Mouse (Mus musculus) hindbrain, embryonic 14.5 days (tissue): ENCODE measurements around the gene Taar4. TPM values are rescaled to one million over a fixed set of nuclear protein-coding genes. Genes with fewer than 3 reads are reported as not detected.

Source experiments
- ATAC-seq: fragments of 200-750 bp; cut with Nextera tagmentation; 2 replicates; pipeline ENCODE4 v1.8.0; 2017; ENCODE audit warnings: moderate number of reproducible peaks, mild to moderate bottlenecking, moderate TSS enrichment, moderate library complexity; ENCODE audit not compliant: low FRiP score
- DNase-seq: peaks from one replicate; pipeline ENCODE4 v3.0.0-alpha.2; 2015; ENCODE audit warnings: low spot score
- H3K27ac ChIP-seq: fragments of 300-500 bp; sonication (generic); 2 replicates; pipeline ENCODE4 v1.5.1; 2014; ENCODE audit warnings: mild to moderate bottlenecking, moderate library complexity
- H3K27me3 ChIP-seq: fragments of 300-500 bp; sonication (generic); 2 replicates; pipeline ENCODE4 v1.6.1; 2014; ENCODE audit warnings: mild to moderate bottlenecking, low read length, mixed read lengths; ENCODE audit not compliant: control insufficient read depth, insufficient read depth
- H3K36me3 ChIP-seq: fragments of 300-500 bp; sonication (generic); replicated peaks from 2 replicates; pipeline ENCODE4 v1.6.1; 2014; ENCODE audit not compliant: control insufficient read depth, insufficient read depth
- H3K4me1 ChIP-seq: fragments of 300-500 bp; sonication (generic); replicated peaks from 2 replicates; pipeline ENCODE4 v1.6.1; 2014; ENCODE audit warnings: antibody characterized with exemption, low read length, mixed read lengths; ENCODE audit not compliant: control insufficient read depth, insufficient read depth
- H3K4me2 ChIP-seq: fragments of 300-500 bp; sonication (generic); replicated peaks from 2 replicates; pipeline ENCODE4 v1.6.1; 2014; ENCODE audit warnings: mild to moderate bottlenecking, moderate library complexity
- H3K4me3 ChIP-seq: fragments of 300-500 bp; sonication (generic); replicated peaks from 2 replicates; pipeline ENCODE4 v1.5.1; 2014; ENCODE audit warnings: mild to moderate bottlenecking, low read length
- H3K9ac ChIP-seq: fragments of 300-500 bp; sonication (generic); 2 replicates; pipeline ENCODE4 v1.6.1; 2014
- H3K9me3 ChIP-seq: fragments of 300-500 bp; sonication (generic); 2 replicates; pipeline ENCODE4 v1.6.1; 2016; ENCODE audit warnings: low read length; ENCODE audit not compliant: control insufficient read depth
- WGBS: fragments of 180-500 bp; shearing (Covaris S2); extraction: QIAGEN DNeasy Blood & Tissue Kit; methylation state at CpG from one replicate; pipeline ENCODE4 v1.1.7; 2014; 5-methylcytosine and 5-hydroxymethylcytosine counted together
- polyA plus RNA-seq: library from polyadenylated mRNA; unstranded; fragments of >200 nt; fragmentation: Nextera tagmentation; extraction: Ambion mirVana; gene quantifications from 2 replicates; pipeline ENCODE4 v1.2.1, GENCODE M21; 2014

The Taar4 gene
- polyA plus RNA-seq, 1 experiment from 2014 or later = not detected

- DNase-seq (no peak), ATAC-seq (no peak)
- Histone ChIP-seq H3K9me3 (no peaks in the 10 kb centered on the region), H3K4me2 (no peak within 1 kb of the TSS), H3K27me3 (no peaks in the 10 kb centered on the region), H3K4me1 (no peaks in the 10 kb centered on the region), H3K27ac (no peak within 1 kb of the TSS), H3K4me3 (no peak within 1 kb of the TSS), H3K9ac (no peak within 1 kb of the TSS), H3K36me3 (no peaks in the 10 kb centered on the region)
- 84% methylated on average over 3 of the region's 3 CpGs for WGBS
Measured at GRCm38 (mm10) chr10:23993381-23993780, 33.1 kb downstream of the Taar4 start, which contains the start of gene Taar7a. Gene Taar7a, minus strand, starts transcription at chr10:23993481.

DNA sequence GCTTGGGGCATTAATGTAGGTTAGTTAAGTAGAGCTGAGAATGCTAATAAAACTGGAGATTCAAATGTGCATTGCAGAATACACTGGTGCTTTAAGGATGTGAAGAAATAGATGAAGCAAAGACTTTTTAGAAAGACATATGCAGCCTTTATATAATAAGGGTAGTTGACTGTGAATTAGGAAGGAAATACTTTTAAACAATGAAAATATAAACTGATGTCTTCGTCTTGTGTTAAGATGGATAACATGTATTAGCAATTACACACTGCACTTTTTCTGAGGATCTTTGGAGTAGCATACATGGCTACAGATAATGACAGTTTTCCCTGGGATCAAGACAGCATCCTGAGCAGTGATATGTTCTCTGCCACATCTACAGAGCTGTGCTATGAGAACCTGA is 39.3 kb downstream of the Taar4 start, which contains the start of gene Taar7b:
Gene Taar7b, plus strand, starts transcription at position 301 of the 400 bp plus-strand sequence.
- no peak for ATAC-seq
- Histone ChIP-seq H3K9me3 (no peaks in the 10 kb centered on the region), H3K4me1 (no peaks in the 10 kb centered on the region), H3K4me2 (no peak within 1 kb of the TSS), H3K36me3 (no peaks in the 10 kb centered on the region), H3K9ac (no peak within 1 kb of the TSS), H3K27ac (no peak within 1 kb of the TSS), H3K4me3 (no peak within 1 kb of the TSS), H3K27me3 (no peaks in the 10 kb centered on the region)
- WGBS = 91% methylated on average over 1 of the region's 1 CpGs
- no peak for DNase-seq

- no peak for DNase-seq
- H3K4me2 ChIP-seq = no peak overlapping the region
- WGBS = 85% methylated on average over 1 of the region's 1 CpGs
- no peaks in the 10 kb centered on the region for H3K36me3 ChIP-seq
- H3K9ac ChIP-seq = no peak overlapping the region
- H3K4me1 ChIP-seq = no peaks in the 10 kb centered on the region
- H3K4me3 ChIP-seq = no peak overlapping the region
- H3K9me3 ChIP-seq = no peaks in the 10 kb centered on the region
- ATAC-seq = no peak
- no peaks in the 10 kb centered on the region for H3K27me3 ChIP-seq
- no peak overlapping the region for H3K27ac ChIP-seq
Measured at GRCm38 (mm10) chr10:24006442-24006841, 46.1 kb downstream of the Taar4 start.

- H3K9me3 ChIP-seq = no peaks in the 10 kb centered on the region
- H3K4me2 ChIP-seq = no peak overlapping the region
- no peaks in the 10 kb centered on the region for H3K36me3 ChIP-seq
- H3K9ac ChIP-seq = no peak overlapping the region
- ATAC-seq = no peak
- H3K27ac ChIP-seq = no peak overlapping the region
- H3K4me3 ChIP-seq = no peak overlapping the region
- DNase-seq = no peak
- H3K27me3 ChIP-seq = no peaks in the 10 kb centered on the region
- 58% methylated on average over 2 of the region's 2 CpGs for WGBS
- no peaks in the 10 kb centered on the region for H3K4me1 ChIP-seq
Measured at GRCm38 (mm10) chr10:24007034-24007433, 46.7 kb downstream of the Taar4 start.

GRCm38 (mm10) chr10:24008143-24008542 is 47.8 kb downstream of the Taar4 start:
- H3K9me3 ChIP-seq = no peaks in the 10 kb centered on the region
- WGBS = 95% methylated on average over 1 of the region's 1 CpGs
- H3K36me3 ChIP-seq = no peaks in the 10 kb centered on the region
- no peak for DNase-seq
- H3K27me3 ChIP-seq = no peaks in the 10 kb centered on the region
- H3K4me2 ChIP-seq = no peak overlapping the region
- no peak overlapping the region for H3K4me3 ChIP-seq
- no peak overlapping the region for H3K27ac ChIP-seq
- no peak for ATAC-seq
- no peaks in the 10 kb centered on the region for H3K4me1 ChIP-seq
- no peak overlapping the region for H3K9ac ChIP-seq

Other genes with a start within 250 kb of the Taar4 start
- gene Rps12, start 173.2 kb upstream of the Taar4 start, polyA plus RNA-seq = 114 and 132 TPM in 2 replicates
- gene Slc18b1, start 163.5 kb upstream of the Taar4 start, polyA plus RNA-seq = 22.6 and 25.5 TPM in 2 replicates
- 0.12 TPM in 1 of 2 replicates, not detected in the other for gene Vnn3, start 109.0 kb upstream of the Taar4 start, polyA plus RNA-seq
- 0.33 TPM in 1 of 2 replicates, not detected in the other for gene Vnn1, start 65.8 kb upstream of the Taar4 start, polyA plus RNA-seq
- not detected in 2 replicates for gene Taar1, start 40.1 kb upstream of the Taar4 start, polyA plus RNA-seq
- not detected in 2 replicates for gene Taar2, start 21.9 kb upstream of the Taar4 start, polyA plus RNA-seq
- gene Taar3, start 10.9 kb upstream of the Taar4 start, polyA plus RNA-seq = not detected in 2 replicates
- not detected in 2 replicates for gene Taar5, start 10.2 kb downstream of the Taar4 start, polyA plus RNA-seq
- gene Taar6, start 25.2 kb downstream of the Taar4 start, polyA plus RNA-seq = not detected in 2 replicates
- gene Taar7a, start 33.0 kb downstream of the Taar4 start, polyA plus RNA-seq = not detected in 2 replicates
- not detected in 2 replicates for gene Taar7b, start 39.4 kb downstream of the Taar4 start, polyA plus RNA-seq
- not detected in 2 replicates for gene Taar7d, start 66.7 kb downstream of the Taar4 start, polyA plus RNA-seq
- gene Taar7e, start 77.1 kb downstream of the Taar4 start, polyA plus RNA-seq = not detected in 2 replicates
- gene Taar7f, start 89.0 kb downstream of the Taar4 start, polyA plus RNA-seq = not detected in 2 replicates
- not detected in 2 replicates for gene Taar8a, start 116.0 kb downstream of the Taar4 start, polyA plus RNA-seq
- gene Taar8b, start 131.8 kb downstream of the Taar4 start, polyA plus RNA-seq = not detected in 2 replicates
- gene Taar8c, start 141.4 kb downstream of the Taar4 start, polyA plus RNA-seq = not detected in 2 replicates
- not detected in 2 replicates for gene Taar9, start 149.0 kb downstream of the Taar4 start, polyA plus RNA-seq
- gene Stx7, start 188.8 kb downstream of the Taar4 start, polyA plus RNA-seq = 355 and 384 TPM in 2 replicates